Mouse (Mus musculus) ES-E14 (cell line): ENCODE results near the gene Itga10.

Experiments used
- CHD2 ChIP-seq: IDR thresholded peaks from 2 replicates; pipeline ENCODE4 v1.6.1; 2014; ENCODE audit warnings: mild to moderate bottlenecking, low read depth, low read length, inconsistent platforms
- ZNF384 ChIP-seq: IDR thresholded peaks from 2 replicates; pipeline ENCODE4 v1.6.1; 2012; ENCODE audit warnings: low read depth, low read length, inconsistent platforms

GRCm38 (mm10) chr3:96704778-96705177 is 59.4 kb downstream of the Itga10 start:
- TF ChIP-seq CHD2 (no peak), ZNF384 (no peak)
